Mouse (Mus musculus) neural tube, embryonic 15.5 days (tissue): ENCODE results near the gene Mrps12. TPM values are rescaled to one million over a fixed set of nuclear protein-coding genes. Genes with fewer than 3 reads are reported as not detected.

ENCODE experiments used
- ATAC-seq: fragments of 200-750 bp; cut with Nextera tagmentation; 2 replicates; pipeline ENCODE4 v1.8.0; 2017; ENCODE audit warnings: mild to moderate bottlenecking, moderate TSS enrichment, moderate library complexity; ENCODE audit not compliant: low FRiP score
- H3K27ac ChIP-seq: fragments of 300-500 bp; sonication (generic); replicated peaks from 2 replicates; pipeline ENCODE4 v1.5.1; 2015; ENCODE audit warnings: mild to moderate bottlenecking, inconsistent platforms
- H3K27me3 ChIP-seq: fragments of 300-500 bp; sonication (generic); replicated peaks from 2 replicates; pipeline ENCODE4 v1.6.1; 2015; ENCODE audit warnings: inconsistent platforms
- H3K36me3 ChIP-seq: fragments of 300-500 bp; sonication (generic); 2 replicates; pipeline ENCODE4 v1.6.1; 2015; ENCODE audit warnings: inconsistent platforms
- H3K4me1 ChIP-seq: fragments of 300-500 bp; sonication (generic); 2 replicates; pipeline ENCODE4 v1.6.1; 2015; ENCODE audit warnings: inconsistent platforms
- H3K4me2 ChIP-seq: fragments of 300-500 bp; sonication (generic); 2 replicates; pipeline ENCODE4 v1.6.1; 2015; ENCODE audit warnings: inconsistent platforms, mild to moderate bottlenecking, moderate library complexity
- H3K4me3 ChIP-seq: fragments of 300-500 bp; sonication (generic); replicated peaks from 2 replicates; pipeline ENCODE4 v1.5.1; 2015; ENCODE audit warnings: mild to moderate bottlenecking, inconsistent platforms
- H3K9ac ChIP-seq: fragments of 300-500 bp; sonication (generic); replicated peaks from 2 replicates; pipeline ENCODE4 v1.6.1; 2015; ENCODE audit warnings: mild to moderate bottlenecking, inconsistent platforms
- H3K9me3 ChIP-seq: fragments of 300-500 bp; sonication (generic); replicated peaks from 2 replicates; pipeline ENCODE4 v1.6.1; 2016; ENCODE audit warnings: inconsistent platforms
- WGBS: fragments of 180-500 bp; shearing (Covaris S2); methylation state at CpG from one replicate; pipeline ENCODE4 v1.1.7; 2015; ENCODE audit warnings: mixed read lengths; 5-methylcytosine and 5-hydroxymethylcytosine counted together
- polyA plus RNA-seq: library from polyadenylated mRNA; unstranded; fragments of >200 nt; fragmentation: Nextera tagmentation; extraction: Ambion mirVana; gene quantifications from 2 replicates; pipeline ENCODE4 v1.2.1, GENCODE M21; 2015

Mrps12 gene
- polyA plus RNA-seq, 1 experiment from 2014 or later, result 116 TPM

- Histone ChIP-seq H3K27ac (no peak within 1 kb of the TSS), H3K27me3 (peaks cover 16% of the 10 kb centered on the region), H3K4me3 (peak within 1 kb of the TSS; percentile 20), H3K4me1 (peaks cover 9% of the 10 kb centered on the region), H3K36me3 (peaks cover 32% of the 10 kb centered on the region), H3K9me3 (no peaks in the 10 kb centered on the region), H3K4me2 (peak within 1 kb of the TSS; percentile 54), H3K9ac (peak within 1 kb of the TSS; percentile 24; the same call in 1 of the 2 replicates)
- 5% methylated on average over 17 of the region's 17 CpGs for WGBS
- ATAC-seq, result no peak
Measured at GRCm38 (mm10) chr7:28756079-28756478, 14.5 kb upstream of the Mrps12 start, which contains the start of gene Ccer2. Gene Ccer2 (plus strand): TSS chr7:28756174.

- H3K27ac ChIP-seq, result no peak overlapping the region
- 96% methylated on average over 7 of the region's 7 CpGs for WGBS
- H3K36me3 ChIP-seq, result peaks cover 14% of the 10 kb centered on the region
- H3K4me3 ChIP-seq, result no peak overlapping the region
- H3K27me3 ChIP-seq, result no peaks in the 10 kb centered on the region
- H3K4me2 ChIP-seq, result no peak overlapping the region
- no peaks in the 10 kb centered on the region for H3K9me3 ChIP-seq
- no peak overlapping the region for H3K9ac ChIP-seq
- no peaks in the 10 kb centered on the region for H3K4me1 ChIP-seq
- ATAC-seq, result no peak
Measured at GRCm38 (mm10) chr7:28749935-28750334, 8.3 kb upstream of the Mrps12 start.

- H3K9me3 ChIP-seq, result no peaks in the 10 kb centered on the region
- H3K27me3 ChIP-seq, result no peaks in the 10 kb centered on the region
- peak overlapping the region; percentile 89 for H3K4me2 ChIP-seq
- WGBS, result 3% methylated on average over 13 of the region's 13 CpGs
- peak overlapping the region; percentile 74 for H3K9ac ChIP-seq
- peaks cover 32% of the 10 kb centered on the region for H3K36me3 ChIP-seq
- H3K4me3 ChIP-seq, result peak overlapping the region; percentile 91
- H3K4me1 ChIP-seq, result peaks cover 26% of the 10 kb centered on the region
- H3K27ac ChIP-seq, result peak overlapping the region; percentile 95
- peak; percentile 21 for ATAC-seq
Measured at GRCm38 (mm10) chr7:28741368-28741708, 282 bp downstream of the Mrps12 start.

- H3K27me3 ChIP-seq, result no peaks in the 10 kb centered on the region
- peak overlapping the region; percentile 95 for H3K27ac ChIP-seq
- ATAC-seq, result no peak
- WGBS, result 45% methylated on average over 9 of the region's 9 CpGs
- peaks cover 26% of the 10 kb centered on the region for H3K4me1 ChIP-seq
- peak overlapping the region; percentile 74 for H3K9ac ChIP-seq
- H3K36me3 ChIP-seq, result peaks cover 32% of the 10 kb centered on the region
- H3K4me3 ChIP-seq, result peak overlapping the region; percentile 91
- no peaks in the 10 kb centered on the region for H3K9me3 ChIP-seq
- peak overlapping the region; percentile 89 for H3K4me2 ChIP-seq
Measured at GRCm38 (mm10) chr7:28740949-28741348, 671 bp downstream of the Mrps12 start.

GRCm38 (mm10) chr7:28739829-28740228 is 1.8 kb downstream of the Mrps12 start:
- Histone ChIP-seq H3K27ac (no peak overlapping the region), H3K4me3 (no peak overlapping the region), H3K4me1 (peaks cover 26% of the 10 kb centered on the region), H3K9ac (no peak overlapping the region), H3K9me3 (no peaks in the 10 kb centered on the region), H3K36me3 (peaks cover 26% of the 10 kb centered on the region), H3K4me2 (no peak overlapping the region), H3K27me3 (no peaks in the 10 kb centered on the region)
- no peak for ATAC-seq
- WGBS, result 94% methylated on average over 21 of the region's 21 CpGs

- H3K4me1 ChIP-seq, result peaks cover 22% of the 10 kb centered on the region
- H3K4me3 ChIP-seq, result no peak overlapping the region
- no peaks in the 10 kb centered on the region for H3K9me3 ChIP-seq
- H3K27ac ChIP-seq, result no peak overlapping the region
- peaks cover 23% of the 10 kb centered on the region for H3K36me3 ChIP-seq
- no peak overlapping the region for H3K4me2 ChIP-seq
- 83% methylated on average over 6 of the region's 6 CpGs for WGBS
- no peak for ATAC-seq
- H3K27me3 ChIP-seq, result peaks cover 11% of the 10 kb centered on the region
- no peak overlapping the region for H3K9ac ChIP-seq
Measured at GRCm38 (mm10) chr7:28735701-28736100, 5.9 kb downstream of the Mrps12 start.

GRCm38 (mm10) chr7:28733211-28733610 is 8.4 kb downstream of the Mrps12 start:
- no peak overlapping the region for H3K9ac ChIP-seq
- H3K9me3 ChIP-seq, result no peaks in the 10 kb centered on the region
- H3K4me1 ChIP-seq, result peaks cover 12% of the 10 kb centered on the region
- peak overlapping the region; percentile 44 for H3K4me3 ChIP-seq
- no peak overlapping the region for H3K27ac ChIP-seq
- peaks cover 10% of the 10 kb centered on the region; the same call in 1 of the 2 replicates for H3K36me3 ChIP-seq
- peak; percentile 38 for ATAC-seq
- peak overlapping the region; percentile 77 for H3K4me2 ChIP-seq
- 6% methylated on average over 11 of the region's 11 CpGs for WGBS
- peaks cover 11% of the 10 kb centered on the region for H3K27me3 ChIP-seq

- no peak overlapping the region for H3K27ac ChIP-seq
Measured at GRCm38 (mm10) chr7:28732341-28733142, 9.1 kb downstream of the Mrps12 start.

GRCm38 (mm10) chr7:28727649-28728340 is 13.8 kb downstream of the Mrps12 start:
- Histone ChIP-seq H3K9me3 (no peaks in the 10 kb centered on the region), H3K4me2 (no peak overlapping the region), H3K9ac (no peak overlapping the region), H3K36me3 (no peaks in the 10 kb centered on the region), H3K27ac (no peak overlapping the region), H3K4me3 (no peak overlapping the region), H3K27me3 (peaks cover 11% of the 10 kb centered on the region), H3K4me1 (peaks cover 18% of the 10 kb centered on the region)
- no peak for ATAC-seq
- 19% methylated on average over 10 of the region's 10 CpGs for WGBS

More at GRCm38 (mm10) chr7:28732341-28733142, 9.1 kb downstream of the Mrps12 start:
- H3K9ac ChIP-seq, result peak overlapping the region; percentile 42; the same call in 1 of the 2 replicates
- H3K36me3 ChIP-seq, result peaks cover 7% of the 10 kb centered on the region; the same call in 1 of the 2 replicates
- H3K4me1 ChIP-seq, result peaks cover 16% of the 10 kb centered on the region
- H3K27me3 ChIP-seq, result peaks cover 11% of the 10 kb centered on the region
- WGBS, result 3% methylated on average over 58 of the region's 58 CpGs
- peak; percentile 84 for ATAC-seq
- H3K4me3 ChIP-seq, result peak overlapping the region; percentile 44
- no peaks in the 10 kb centered on the region for H3K9me3 ChIP-seq
- H3K4me2 ChIP-seq, result peak overlapping the region; percentile 77

- Histone ChIP-seq H3K36me3 (no peaks in the 10 kb centered on the region), H3K27me3 (peaks cover 2% of the 10 kb centered on the region; the same call in 1 of the 2 replicates), H3K9me3 (no peaks in the 10 kb centered on the region), H3K27ac (no peak overlapping the region), H3K9ac (no peak overlapping the region), H3K4me2 (peak overlapping the region; percentile 48), H3K4me3 (no peak overlapping the region), H3K4me1 (peaks cover 13% of the 10 kb centered on the region)
- peak; percentile 78; the same call in 1 of the 2 replicates for ATAC-seq
- 8% methylated on average over 14 of the region's 14 CpGs for WGBS
Measured at GRCm38 (mm10) chr7:28726600-28726999, 15.0 kb downstream of the Mrps12 start.

- no peak overlapping the region for H3K4me2 ChIP-seq
- 95% methylated on average over 2 of the region's 2 CpGs for WGBS
- no peak overlapping the region for H3K4me3 ChIP-seq
- H3K36me3 ChIP-seq, result no peaks in the 10 kb centered on the region
- no peak for ATAC-seq
- no peak overlapping the region for H3K9ac ChIP-seq
- H3K27me3 ChIP-seq, result no peaks in the 10 kb centered on the region
- H3K9me3 ChIP-seq, result no peaks in the 10 kb centered on the region
- no peak overlapping the region for H3K27ac ChIP-seq
- H3K4me1 ChIP-seq, result peaks cover 13% of the 10 kb centered on the region
Measured at GRCm38 (mm10) chr7:28724613-28725012, 17.0 kb downstream of the Mrps12 start.
